In genomic region chr14:73253453-73254251, GRCm38 (mm10) we compare ENCODE assay signal across 10 mouse cellular contexts. TPM values are rescaled to one million over a fixed set of nuclear protein-coding genes. Genes with fewer than 3 reads are reported as not detected.
DNase-seq lines count a peak whose midpoint lies in the region; ATAC-seq and TF ChIP-seq lines count a peak whose summit lies in the region.
"Had no signal": no experiment of that assay in that cellular context is flagged by ENCODE, and none has a peak within 500 bp of the region (broad histone marks: within the 10 kb centered on the region; RNA-seq: fewer than 3 reads in every experiment).

No protein-coding gene starts in this region.

- no peak overlapping the region for H3K4me3 ChIP-seq in neural tube, embryonic 11.5 days (ENCODE audit: low read depth, low read length)
- H3K4me3 ChIP-seq in stomach, postnatal 0 days (ENCODE audit: low read depth, low read length) = no peak overlapping the region
- H3K4me3 ChIP-seq in midbrain, embryonic 16.5 days (ENCODE audit: low read depth, low read length) = no peak overlapping the region
- H3K4me3 ChIP-seq: forebrain, embryonic 12.5 days had no signal

- 45% methylated on average over 6 of the region's 6 CpGs for WGBS in neural tube, embryonic 11.5 days
- WGBS in stomach, postnatal 0 days = 52% methylated on average over 6 of the region's 6 CpGs
- WGBS in midbrain, embryonic 16.5 days = 48% methylated on average over 6 of the region's 6 CpGs

- no peak for TF ChIP-seq CTCF in stomach, postnatal 0 days (IDR thresholded peaks at IDR 0.05; ENCODE audit: low read depth)

- no peak overlapping the region for H3K4me2 ChIP-seq in neural tube, embryonic 11.5 days (ENCODE audit: low read depth)
- no peak overlapping the region for H3K4me2 ChIP-seq in stomach, postnatal 0 days (replicated peaks; ENCODE audit: low read depth)
- no peak overlapping the region for H3K4me2 ChIP-seq in midbrain, embryonic 16.5 days (ENCODE audit: low read length)
- H3K4me2 ChIP-seq: forebrain, embryonic 12.5 days had no signal

- H3K9ac ChIP-seq in neural tube, embryonic 11.5 days (ENCODE audit: low read length) = no peak overlapping the region
- no peak overlapping the region for H3K9ac ChIP-seq in stomach, postnatal 0 days (ENCODE audit: low read length)
- no peak overlapping the region for H3K9ac ChIP-seq in midbrain, embryonic 16.5 days (ENCODE audit: low read depth, low read length)
- H3K9ac ChIP-seq: forebrain, embryonic 12.5 days had no signal

- 0 out of 2 replicates have a peak, but pooled peaks cover 6% of the 10 kb centered on the region for H3K4me1 ChIP-seq in neural tube, embryonic 11.5 days (ENCODE audit: control insufficient read depth, insufficient read depth, low read length)
- no peaks in the 10 kb centered on the region for H3K4me1 ChIP-seq in stomach, postnatal 0 days (replicated peaks; ENCODE audit: control insufficient read depth, insufficient read depth)
- H3K4me1 ChIP-seq in midbrain, embryonic 16.5 days (ENCODE audit: control insufficient read depth, insufficient read depth, low read length) = no peaks in the 10 kb centered on the region
- H3K4me1 ChIP-seq: forebrain, embryonic 12.5 days had no signal

- no peak for TF ChIP-seq EP300 in stomach, postnatal 0 days (optimal IDR thresholded peaks at IDR 0.05)

- H3K27me3 ChIP-seq in neural tube, embryonic 11.5 days (ENCODE audit: control insufficient read depth, insufficient read depth, low read length) = no peaks in the 10 kb centered on the region
- H3K27me3 ChIP-seq in stomach, postnatal 0 days (ENCODE audit: control insufficient read depth, insufficient read depth, low read length) = no peaks in the 10 kb centered on the region
- H3K27me3 ChIP-seq in midbrain, embryonic 16.5 days (ENCODE audit: control insufficient read depth, insufficient read depth, low read depth, low read length) = no peaks in the 10 kb centered on the region
- H3K27me3 ChIP-seq: forebrain, embryonic 12.5 days had no signal

- H3K36me3 ChIP-seq in neural tube, embryonic 11.5 days (ENCODE audit: control insufficient read depth, insufficient read depth, low read length) = no peaks in the 10 kb centered on the region
- H3K36me3 ChIP-seq in stomach, postnatal 0 days (ENCODE audit: control insufficient read depth, insufficient read depth, low read length) = no peaks in the 10 kb centered on the region
- H3K36me3 ChIP-seq in midbrain, embryonic 16.5 days (ENCODE audit: control insufficient read depth, insufficient read depth, low read length) = no peaks in the 10 kb centered on the region; the same call in 1 of the 2 replicates
- H3K36me3 ChIP-seq: forebrain, embryonic 12.5 days had no signal

- DNase-seq in neural tube, embryonic 11.5 days (ENCODE audit: low spot score) = peak; percentile 18
- DNase-seq in neural tube, embryonic 10.5 days (ENCODE audit: extremely low spot score, low spot score) = no peak
- DNase-seq in kidney, postnatal 25 days = peak; percentile 81 to 90
- DNase-seq in stomach, postnatal 0 days (ENCODE audit: low spot score) = peak; percentile 80
- no peak for DNase-seq in layer of hippocampus, adult 9-11 months
- no peak for DNase-seq in cerebellum, postnatal 10 days
- DNase-seq: adrenal gland, postnatal 36 days had no signal

- no peak for ATAC-seq in neural tube, embryonic 11.5 days (ENCODE audit: insufficient read depth, low FRiP score, low TSS enrichment)
- peak; percentile 65; the same call in 1 of the 2 replicates for ATAC-seq in common myeloid progenitor, adult 5-6 weeks (replicated peaks; ENCODE audit: low read depth, poor library complexity, severe bottlenecking)
- ATAC-seq in stomach, postnatal 0 days (ENCODE audit: low FRiP score, low TSS enrichment) = peak; percentile 98
- no peak for ATAC-seq in midbrain, embryonic 16.5 days

- H3K9me3 ChIP-seq in neural tube, embryonic 11.5 days (ENCODE audit: control insufficient read depth, low read length) = no peaks in the 10 kb centered on the region
- H3K9me3 ChIP-seq in stomach, postnatal 0 days (ENCODE audit: control insufficient read depth, low read length) = no peaks in the 10 kb centered on the region
- no peaks in the 10 kb centered on the region for H3K9me3 ChIP-seq in midbrain, embryonic 16.5 days (replicated peaks; ENCODE audit: control insufficient read depth, low read length, poor library complexity, severe bottlenecking)
- H3K9me3 ChIP-seq: forebrain, embryonic 12.5 days had no signal

- H3K27ac ChIP-seq in neural tube, embryonic 11.5 days (ENCODE audit: low read depth, low read length) = no peak overlapping the region
- peak overlapping the region; percentile 80 for H3K27ac ChIP-seq in stomach, postnatal 0 days (replicated peaks)
- no peak overlapping the region for H3K27ac ChIP-seq in midbrain, embryonic 16.5 days (ENCODE audit: low read length)
- H3K27ac ChIP-seq: forebrain, embryonic 12.5 days had no signal

RNA-seq across cellular contexts. Expression of gene Lpar6, which starts 16.0 kb away (rescaled TPM):
- polyA plus RNA-seq in neural tube, embryonic 11.5 days (2014; fragmentation: Nextera tagmentation; extraction: Ambion mirVana) = 16.0 and 18.0 TPM in 2 replicates
- 10.1 and 12.2 TPM in 2 replicates for total RNA-seq in common myeloid progenitor, adult 5-6 weeks (2017)
- 12.2 and 12.4 TPM in 2 replicates for polyA plus RNA-seq in stomach, postnatal 0 days (2015; fragmentation: Nextera tagmentation; extraction: Ambion mirVana)
- 2.8 and 3.5 TPM in 2 replicates for polyA plus RNA-seq in midbrain, embryonic 16.5 days (2015; fragmentation: Nextera tagmentation; extraction: Ambion mirVana)

Comparison
In these comparisons a context has a peak if more than half of its experiments do, and no peak if none do; other contexts are left out.
1. DNase-seq: peak in neural tube, embryonic 11.5 days (single experiment), kidney, postnatal 25 days (2 of 2) and stomach, postnatal 0 days (single experiment); none in neural tube, embryonic 10.5 days (single experiment), layer of hippocampus, adult 9-11 months (single experiment) and cerebellum, postnatal 10 days (0 of 2).
2. ATAC-seq: peak in common myeloid progenitor, adult 5-6 weeks (single experiment) and stomach, postnatal 0 days (single experiment); none in neural tube, embryonic 11.5 days (single experiment) and midbrain, embryonic 16.5 days (single experiment).